Mouse (Mus musculus): ENCODE data around the gene Cnga4. TPM values are rescaled to one million over a fixed set of nuclear protein-coding genes. Genes with fewer than 3 reads are reported as not detected.
"Not testable (repeated sequence)": the region's sequence is repeated elsewhere in the genome, so short reads cannot be mapped to it uniquely, and the experiment has no call there.

Gene Cnga4
- polyA plus RNA-seq, 1 experiment from 2014 or later, result 0.11 TPM

- DNase-seq; H3K4me1 ChIP-seq (ENCODE audit: control insufficient read depth, insufficient read depth, low read length); H3K9me3 ChIP-seq (ENCODE audit: control insufficient read depth, low read length); H3K4me3 ChIP-seq (replicated peaks; ENCODE audit: low read depth, low read length); H3K4me2 ChIP-seq (ENCODE audit: low read length); H3K9ac ChIP-seq (replicated peaks; ENCODE audit: low read length); H3K27me3 ChIP-seq (ENCODE audit: control insufficient read depth, insufficient read depth, low read length); ATAC-seq (ENCODE audit: low FRiP score, low TSS enrichment); H3K27ac ChIP-seq (replicated peaks; ENCODE audit: low read depth, low read length); H3K36me3 ChIP-seq (ENCODE audit: control insufficient read depth, insufficient read depth, low read length): not testable (repeated sequence)
- 92% methylated on average over 4 of the region's 4 CpGs for WGBS
Observed at GRCm38 (mm10) chr7:105453345-105453744, 49.0 kb downstream of the Cnga4 start.

Other genes with a start within 250 kb of the Cnga4 start
- not detected in 2 replicates for gene Olfr684, start 240.9 kb upstream of the Cnga4 start, polyA plus RNA-seq (2014; fragmentation: Nextera tagmentation; extraction: Ambion mirVana)
- gene Olfr685, start 218.6 kb upstream of the Cnga4 start, polyA plus RNA-seq (2014; fragmentation: Nextera tagmentation; extraction: Ambion mirVana), result not detected in 2 replicates
- gene Olfr686, start 197.1 kb upstream of the Cnga4 start, polyA plus RNA-seq (2014; fragmentation: Nextera tagmentation; extraction: Ambion mirVana), result not detected in 2 replicates
- gene Olfr688, start 116.5 kb upstream of the Cnga4 start, polyA plus RNA-seq (2014; fragmentation: Nextera tagmentation; extraction: Ambion mirVana), result not detected in 2 replicates
- 0.08 TPM in 1 of 2 replicates, not detected in the other for gene Olfr689, start 93.4 kb upstream of the Cnga4 start, polyA plus RNA-seq (2014; fragmentation: Nextera tagmentation; extraction: Ambion mirVana)
- gene Olfr690, start 70.5 kb upstream of the Cnga4 start, polyA plus RNA-seq (2014; fragmentation: Nextera tagmentation; extraction: Ambion mirVana), result not detected in 2 replicates
- gene Olfr691, start 62.3 kb upstream of the Cnga4 start, polyA plus RNA-seq (2014; fragmentation: Nextera tagmentation; extraction: Ambion mirVana), result 0.14 and 0.69 TPM in 2 replicates
- not detected in 2 replicates for gene Olfr692, start 36.3 kb upstream of the Cnga4 start, polyA plus RNA-seq (2014; fragmentation: Nextera tagmentation; extraction: Ambion mirVana)
- not detected in 2 replicates for gene Gm5901, start 29.5 kb upstream of the Cnga4 start, polyA plus RNA-seq (2014; fragmentation: Nextera tagmentation; extraction: Ambion mirVana)
- 32.3 and 44.0 TPM in 2 replicates for gene Fam160a2, start 4.5 kb upstream of the Cnga4 start, polyA plus RNA-seq (2014; fragmentation: Nextera tagmentation; extraction: Ambion mirVana)
- gene Cckbr, start 21.2 kb downstream of the Cnga4 start, polyA plus RNA-seq (2014; fragmentation: Nextera tagmentation; extraction: Ambion mirVana), result 1.7 and 3.0 TPM in 2 replicates
- gene Cavin3, start 77.7 kb downstream of the Cnga4 start, polyA plus RNA-seq (2014; fragmentation: Nextera tagmentation; extraction: Ambion mirVana), result 23.2 and 27.9 TPM in 2 replicates
- 90.6 and 91.4 TPM in 2 replicates for gene Smpd1, start 149.8 kb downstream of the Cnga4 start, polyA plus RNA-seq (2014; fragmentation: Nextera tagmentation; extraction: Ambion mirVana)
- gene Apbb1, start 177.1 kb downstream of the Cnga4 start, polyA plus RNA-seq (2014; fragmentation: Nextera tagmentation; extraction: Ambion mirVana), result 227 and 305 TPM in 2 replicates
- 0.27 and 0.55 TPM in 2 replicates for gene Hpx, start 195.6 kb downstream of the Cnga4 start, polyA plus RNA-seq (2014; fragmentation: Nextera tagmentation; extraction: Ambion mirVana)
- 68.5 and 69.3 TPM in 2 replicates for gene Trim3, start 229.0 kb downstream of the Cnga4 start, polyA plus RNA-seq (2014; fragmentation: Nextera tagmentation; extraction: Ambion mirVana)
- gene Timm10b, start 235.5 kb downstream of the Cnga4 start, polyA plus RNA-seq (2014; fragmentation: Nextera tagmentation; extraction: Ambion mirVana), result 122 and 165 TPM in 2 replicates
- gene Arfip2, start 235.8 kb downstream of the Cnga4 start, polyA plus RNA-seq (2014; fragmentation: Nextera tagmentation; extraction: Ambion mirVana), result 83.8 and 102 TPM in 2 replicates
- gene Gm45799, start 236.0 kb downstream of the Cnga4 start, polyA plus RNA-seq (2014; fragmentation: Nextera tagmentation; extraction: Ambion mirVana), result 27.8 and 32.2 TPM in 2 replicates
- gene Dnhd1, start 246.3 kb downstream of the Cnga4 start, polyA plus RNA-seq (2014; fragmentation: Nextera tagmentation; extraction: Ambion mirVana), result 1.7 and 2.3 TPM in 2 replicates

Data from midbrain, embryonic 14.5 days (tissue).